Mouse (Mus musculus): ENCODE data around the gene D6Wsu163e. TPM values are rescaled to one million over a fixed set of nuclear protein-coding genes. Genes with fewer than 3 reads are reported as not detected.

D6Wsu163e gene
- 22.7 TPM for polyA plus RNA-seq (2014; fragmentation: Illumina TruSeq; extraction: RNeasy Lipid Tissue Mini Kit (QIAGEN cat#74804); ENCODE audit: low read depth, low replicate concordance)

DNA sequence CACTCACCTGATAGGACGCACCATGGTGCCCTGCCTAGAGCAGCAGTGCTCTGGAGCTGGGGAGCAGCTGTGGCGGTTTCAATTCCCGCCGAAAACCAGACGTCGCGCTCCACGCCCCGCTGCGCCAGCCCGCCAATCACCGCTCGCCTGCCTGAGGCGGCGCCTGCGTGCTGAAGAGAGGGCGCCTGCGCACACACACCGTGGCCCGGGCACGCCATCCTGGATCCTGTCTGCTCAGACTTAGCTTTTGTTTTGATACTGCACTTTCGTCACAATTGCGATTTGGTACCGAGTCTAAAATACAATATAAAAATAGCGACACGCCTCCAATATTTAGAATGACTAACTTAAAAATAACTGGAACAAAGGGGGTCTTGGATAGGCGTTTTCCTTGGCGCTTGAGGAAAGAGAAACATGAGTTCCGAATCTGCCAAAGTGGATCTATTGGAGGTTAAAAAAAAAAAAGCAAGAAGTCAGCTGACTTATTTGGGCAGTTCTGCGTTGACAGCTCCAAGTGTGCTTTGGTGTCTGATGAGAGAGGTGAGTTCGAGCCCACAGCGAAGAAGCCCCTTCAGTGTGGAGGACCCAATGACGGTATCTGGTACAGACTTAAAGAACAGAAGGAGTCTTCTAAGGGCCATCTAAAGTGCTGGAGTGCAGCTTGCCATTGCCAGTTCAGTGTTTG lies at the start of gene D6Wsu163e, which contains the start of gene Rad51ap1:
TSS of gene D6Wsu163e (plus strand) at position 476 of the 685 bp plus-strand sequence.
TSS of gene Rad51ap1 (minus strand) at position 101 of the 685 bp plus-strand sequence.

DNA sequence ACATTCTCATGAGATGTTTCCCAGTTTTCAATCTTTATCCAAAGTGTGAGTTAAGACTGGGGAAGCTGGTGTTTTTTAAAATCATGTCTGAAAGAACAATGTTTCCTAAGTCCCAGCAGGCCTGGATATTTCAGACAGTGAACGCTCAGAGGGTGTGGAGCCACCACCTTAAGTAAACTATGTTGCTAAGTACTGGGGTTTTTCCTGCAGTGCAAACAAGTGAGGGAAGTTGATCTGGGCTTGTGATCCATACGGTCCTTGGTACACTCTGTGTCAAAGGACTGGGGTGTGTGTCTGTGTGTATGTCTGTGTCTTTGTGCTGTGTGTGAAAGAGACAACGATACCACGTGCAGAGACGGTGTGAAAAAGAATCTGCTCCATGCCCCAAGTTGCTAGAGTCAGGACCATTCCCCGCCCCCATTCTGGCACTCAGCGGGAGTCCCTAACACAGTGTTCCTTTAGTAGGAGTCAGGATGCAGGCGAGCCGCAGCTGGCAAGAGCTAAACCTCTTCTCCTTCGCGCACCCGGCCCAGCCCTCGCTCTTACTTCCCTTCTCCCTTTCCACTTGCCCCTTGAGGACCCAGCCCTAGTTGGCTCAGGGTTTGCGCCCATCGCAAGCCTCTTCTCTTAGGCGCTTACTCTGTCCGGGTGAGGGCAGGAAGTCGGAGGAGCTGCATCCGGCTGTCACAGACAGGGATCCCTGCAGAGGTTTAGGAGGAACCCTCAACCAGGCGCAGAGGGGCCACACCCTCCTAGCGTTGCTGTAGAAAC lies 18.5 kb upstream of the D6Wsu163e start, which contains the start of gene Dyrk4:
TSS of gene Dyrk4 (minus strand) at position 729 of the 771 bp plus-strand sequence.

DNA sequence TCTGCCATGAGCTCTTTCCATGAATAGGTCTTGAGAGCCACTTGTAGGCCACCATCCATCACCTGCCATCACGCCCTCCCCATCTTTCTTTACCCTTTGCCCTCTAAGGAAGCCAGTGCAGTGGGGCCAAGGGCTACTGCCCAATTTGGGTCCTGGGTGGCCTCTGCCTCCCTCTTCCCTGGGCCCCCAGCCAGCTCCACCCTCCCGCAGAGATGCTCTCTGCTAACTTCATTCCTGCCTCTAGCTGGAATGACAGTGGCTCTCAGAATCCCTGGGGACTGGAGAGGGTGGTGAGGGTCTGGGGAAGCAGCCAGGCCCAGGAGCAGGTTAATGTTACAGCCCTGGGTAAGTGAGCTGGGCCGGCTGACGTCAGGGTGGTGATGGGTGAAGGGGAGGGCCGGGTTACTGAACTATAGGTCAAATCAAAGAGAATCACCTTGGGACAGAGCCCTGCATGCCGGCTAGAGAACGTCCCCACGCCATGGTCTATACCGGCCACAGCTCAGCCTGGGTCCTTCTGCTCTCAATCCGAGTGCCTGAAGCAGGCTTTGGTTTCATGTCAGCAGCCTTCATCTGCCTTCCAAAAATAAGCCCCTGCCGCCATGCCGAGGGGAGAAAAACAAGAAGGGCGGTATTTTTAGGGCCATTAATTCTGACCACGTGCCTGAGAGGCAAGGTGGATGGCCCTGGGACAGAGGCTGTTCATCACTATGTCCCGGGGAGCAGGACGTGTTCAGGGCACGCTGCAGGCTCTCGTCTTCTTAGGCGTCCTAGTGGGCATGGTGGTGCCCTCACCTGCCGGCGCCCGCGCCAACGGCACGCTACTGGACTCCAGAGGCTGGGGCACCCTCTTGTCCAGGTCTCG lies 75.4 kb downstream of the D6Wsu163e start, which contains the start of gene Fgf6:
TSS of gene Fgf6 (plus strand) at position 681 of the 865 bp plus-strand sequence.

Other genes starting within 250 kb of the D6Wsu163e start
- 1.6 TPM for gene Kcna6, start 199.3 kb upstream of the D6Wsu163e start, polyA plus RNA-seq (2014; fragmentation: Illumina TruSeq; extraction: RNeasy Lipid Tissue Mini Kit (QIAGEN cat#74804); ENCODE audit: low read depth, low replicate concordance)
- gene Ndufa9, start 90.8 kb upstream of the D6Wsu163e start, polyA plus RNA-seq (2014; fragmentation: Illumina TruSeq; extraction: RNeasy Lipid Tissue Mini Kit (QIAGEN cat#74804); ENCODE audit: low read depth, low replicate concordance): 84.5 TPM
- gene Akap3, start 86.9 kb upstream of the D6Wsu163e start, polyA plus RNA-seq (2014; fragmentation: Illumina TruSeq; extraction: RNeasy Lipid Tissue Mini Kit (QIAGEN cat#74804); ENCODE audit: low read depth, low replicate concordance): not detected
- 0.32 TPM for gene Dyrk4, start 18.1 kb upstream of the D6Wsu163e start, polyA plus RNA-seq (2014; fragmentation: Illumina TruSeq; extraction: RNeasy Lipid Tissue Mini Kit (QIAGEN cat#74804); ENCODE audit: low read depth, low replicate concordance)
- 16.2 TPM for gene Rad51ap1, start 375 bp upstream of the D6Wsu163e start, polyA plus RNA-seq (2014; fragmentation: Illumina TruSeq; extraction: RNeasy Lipid Tissue Mini Kit (QIAGEN cat#74804); ENCODE audit: low read depth, low replicate concordance)
- gene Fgf6, start 75.6 kb downstream of the D6Wsu163e start, polyA plus RNA-seq (2014; fragmentation: Illumina TruSeq; extraction: RNeasy Lipid Tissue Mini Kit (QIAGEN cat#74804); ENCODE audit: low read depth, low replicate concordance): not detected
- not detected for gene Fgf23, start 132.9 kb downstream of the D6Wsu163e start, polyA plus RNA-seq (2014; fragmentation: Illumina TruSeq; extraction: RNeasy Lipid Tissue Mini Kit (QIAGEN cat#74804); ENCODE audit: low read depth, low replicate concordance)
- gene Tigar, start 169.6 kb downstream of the D6Wsu163e start, polyA plus RNA-seq (2014; fragmentation: Illumina TruSeq; extraction: RNeasy Lipid Tissue Mini Kit (QIAGEN cat#74804); ENCODE audit: low read depth, low replicate concordance): 6.4 TPM
- gene Ccnd2, start 212.2 kb downstream of the D6Wsu163e start, polyA plus RNA-seq (2014; fragmentation: Illumina TruSeq; extraction: RNeasy Lipid Tissue Mini Kit (QIAGEN cat#74804); ENCODE audit: low read depth, low replicate concordance): 96.0 TPM